Mouse (Mus musculus): ENCODE data around the gene Rac2. TPM values are rescaled to one million over a fixed set of nuclear protein-coding genes. Genes with fewer than 3 reads are reported as not detected.

The Rac2 gene
- polyA plus RNA-seq, 1 experiment from 2014 or later, result 7.4 TPM

- WGBS, result 90% methylated on average over 7 of the region's 7 CpGs
- Histone ChIP-seq H3K9ac (no peak overlapping the region), H3K4me1 (peaks cover 22% of the 10 kb centered on the region), H3K4me3 (no peak overlapping the region), H3K4me2 (no peak overlapping the region), H3K9me3 (no peaks in the 10 kb centered on the region; the same call in 1 of the 2 replicates), H3K27ac (no peak overlapping the region), H3K27me3 (replicated peaks) (no peaks in the 10 kb centered on the region), H3K36me3 (replicated peaks) (no peaks in the 10 kb centered on the region)
- ATAC-seq (replicated peaks), result no peak
These were observed 12.8 kb upstream of the Rac2 start for GRCm38 (mm10) chr15:78585404-78585803.

GRCm38 (mm10) chr15:78583352-78583751 lies 10.8 kb upstream of the Rac2 start:
- Histone ChIP-seq H3K36me3 (replicated peaks) (no peaks in the 10 kb centered on the region), H3K9me3 (no peaks in the 10 kb centered on the region; the same call in 1 of the 2 replicates), H3K4me1 (peaks cover 33% of the 10 kb centered on the region), H3K4me3 (no peak overlapping the region), H3K9ac (no peak overlapping the region), H3K27me3 (replicated peaks) (no peaks in the 10 kb centered on the region), H3K27ac (no peak overlapping the region), H3K4me2 (no peak overlapping the region)
- no peak for ATAC-seq (replicated peaks)
- WGBS, result 22% methylated on average over 11 of the region's 11 CpGs

- Histone ChIP-seq H3K27me3 (replicated peaks) (no peaks in the 10 kb centered on the region), H3K4me2 (no peak overlapping the region), H3K36me3 (replicated peaks) (no peaks in the 10 kb centered on the region), H3K9ac (no peak overlapping the region), H3K4me3 (no peak overlapping the region), H3K9me3 (no peaks in the 10 kb centered on the region), H3K27ac (no peak overlapping the region), H3K4me1 (peaks cover 19% of the 10 kb centered on the region)
- no peak for ATAC-seq (replicated peaks)
- 56% methylated on average over 4 of the region's 4 CpGs for WGBS
These were observed 3.8 kb upstream of the Rac2 start for GRCm38 (mm10) chr15:78576284-78576810.

DNA sequence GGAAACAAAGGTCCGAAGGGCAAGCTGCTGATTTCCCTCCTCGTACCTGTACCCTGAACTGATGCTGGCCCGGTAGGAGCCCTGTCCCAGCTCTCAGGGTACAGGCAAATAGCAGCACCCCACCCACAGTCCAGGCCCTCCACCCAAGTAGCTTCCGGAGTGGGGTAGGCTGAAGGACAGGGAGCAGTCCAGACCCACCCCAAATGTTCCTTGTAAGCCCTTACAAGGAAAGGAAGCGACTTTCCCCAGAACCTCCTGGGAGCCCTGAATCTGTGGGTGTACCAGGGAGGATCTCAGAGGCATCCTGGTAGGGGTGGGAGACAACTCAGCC lies 348 bp downstream of the Rac2 start:
- H3K27ac ChIP-seq, result no peak overlapping the region
- H3K4me2 ChIP-seq, result no peak overlapping the region
- WGBS, result 91% methylated on average over 5 of the region's 5 CpGs
- no peaks in the 10 kb centered on the region for H3K4me1 ChIP-seq
- H3K27me3 ChIP-seq (replicated peaks), result no peaks in the 10 kb centered on the region
- H3K9ac ChIP-seq, result no peak overlapping the region
- no peaks in the 10 kb centered on the region for H3K36me3 ChIP-seq (replicated peaks)
- no peak for ATAC-seq (replicated peaks)
- no peaks in the 10 kb centered on the region for H3K9me3 ChIP-seq
- H3K4me3 ChIP-seq, result no peak overlapping the region

DNA sequence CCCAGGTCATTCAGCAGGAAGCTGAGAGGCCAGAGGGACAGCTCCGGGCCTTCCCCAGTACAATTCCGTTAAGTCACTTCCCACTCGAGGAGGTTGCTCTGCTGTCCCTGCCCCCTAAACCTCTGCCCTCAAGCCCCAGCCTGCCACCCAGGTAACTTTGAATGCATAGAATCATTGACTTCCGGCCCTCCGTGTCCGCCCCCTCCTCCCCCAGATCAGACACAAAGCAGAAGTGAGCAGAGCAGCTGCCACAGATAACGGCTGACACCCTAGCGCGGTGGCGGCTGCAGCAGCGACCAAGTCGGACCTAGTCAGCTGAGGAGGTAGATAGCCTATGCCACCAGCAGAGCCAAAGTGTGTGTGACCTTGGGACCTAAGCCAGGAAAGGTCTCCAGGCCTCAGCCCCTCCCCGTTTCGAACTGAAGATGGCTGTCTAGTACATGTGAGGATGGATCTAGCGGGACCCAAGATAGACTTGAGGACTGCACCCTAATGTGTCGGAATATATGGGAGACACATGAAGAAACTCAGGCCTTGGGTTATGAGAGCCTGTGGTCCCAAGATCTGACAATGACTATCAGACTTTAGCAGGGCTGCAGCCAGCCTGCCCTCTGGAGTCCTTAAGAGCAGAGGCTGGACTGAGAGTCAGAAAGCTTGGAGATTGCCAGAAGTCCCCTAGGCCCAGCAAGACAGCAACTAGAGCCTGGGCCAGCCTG lies 871 bp downstream of the Rac2 start:
- Histone ChIP-seq H3K9ac (no peak overlapping the region), H3K4me2 (no peak overlapping the region), H3K27me3 (replicated peaks) (no peaks in the 10 kb centered on the region), H3K9me3 (no peaks in the 10 kb centered on the region), H3K4me3 (no peak overlapping the region), H3K27ac (no peak overlapping the region), H3K36me3 (replicated peaks) (no peaks in the 10 kb centered on the region), H3K4me1 (no peaks in the 10 kb centered on the region)
- ATAC-seq (replicated peaks), result no peak
- 71% methylated on average over 16 of the region's 16 CpGs for WGBS

GRCm38 (mm10) chr15:78570170-78570569 lies 2.4 kb downstream of the Rac2 start:
- Histone ChIP-seq H3K9me3 (no peaks in the 10 kb centered on the region), H3K4me1 (no peaks in the 10 kb centered on the region), H3K27ac (no peak overlapping the region), H3K9ac (no peak overlapping the region), H3K4me3 (no peak overlapping the region), H3K27me3 (replicated peaks) (no peaks in the 10 kb centered on the region), H3K36me3 (replicated peaks) (no peaks in the 10 kb centered on the region), H3K4me2 (no peak overlapping the region)
- 88% methylated on average over 5 of the region's 5 CpGs for WGBS
- ATAC-seq (replicated peaks), result no peak

DNA sequence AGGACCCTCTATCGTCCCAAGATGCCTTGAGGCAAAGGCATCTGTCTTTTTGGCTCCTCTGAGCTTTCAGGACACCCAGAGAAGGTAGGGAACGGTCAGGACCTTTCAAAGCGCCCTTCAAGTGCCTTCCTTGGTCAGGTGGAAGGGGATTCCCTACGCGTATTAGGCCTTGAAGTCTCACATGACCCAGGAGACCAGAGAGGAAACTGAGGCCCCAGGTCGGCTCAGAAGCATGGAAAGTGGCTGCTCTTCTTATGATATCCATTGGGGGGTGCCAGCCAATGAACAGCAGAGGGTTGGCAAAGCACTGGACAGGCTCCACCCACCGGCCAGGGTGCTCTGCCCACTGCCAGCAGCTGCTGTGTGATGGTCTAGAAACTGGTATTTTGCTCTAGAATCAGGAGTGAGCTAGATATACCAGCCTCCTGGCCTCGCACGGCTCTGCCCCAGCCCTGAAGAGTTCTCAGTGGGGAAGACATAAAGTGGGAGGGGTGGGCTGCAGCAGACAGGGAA lies 4.9 kb downstream of the Rac2 start:
- no peak for ATAC-seq (replicated peaks)
- WGBS, result 75% methylated on average over 9 of the region's 9 CpGs
- no peaks in the 10 kb centered on the region for H3K9me3 ChIP-seq

GRCm38 (mm10) chr15:78564764-78565435 lies 7.7 kb downstream of the Rac2 start:
- Histone ChIP-seq H3K27ac (no peak overlapping the region), H3K36me3 (replicated peaks) (no peaks in the 10 kb centered on the region), H3K4me3 (no peak overlapping the region), H3K9me3 (no peaks in the 10 kb centered on the region), H3K27me3 (replicated peaks) (no peaks in the 10 kb centered on the region), H3K4me1 (no peaks in the 10 kb centered on the region), H3K4me2 (no peak overlapping the region), H3K9ac (no peak overlapping the region)
- ATAC-seq (replicated peaks), result no peak
- WGBS, result 77% methylated on average over 11 of the region's 11 CpGs

More for the DNA sequence above, 4.9 kb downstream of the Rac2 start:
- Histone ChIP-seq H3K4me1 (no peaks in the 10 kb centered on the region), H3K27ac (no peak overlapping the region), H3K4me2 (no peak overlapping the region), H3K9ac (no peak overlapping the region), H3K4me3 (no peak overlapping the region), H3K27me3 (replicated peaks) (no peaks in the 10 kb centered on the region), H3K36me3 (replicated peaks) (no peaks in the 10 kb centered on the region)

DNA sequence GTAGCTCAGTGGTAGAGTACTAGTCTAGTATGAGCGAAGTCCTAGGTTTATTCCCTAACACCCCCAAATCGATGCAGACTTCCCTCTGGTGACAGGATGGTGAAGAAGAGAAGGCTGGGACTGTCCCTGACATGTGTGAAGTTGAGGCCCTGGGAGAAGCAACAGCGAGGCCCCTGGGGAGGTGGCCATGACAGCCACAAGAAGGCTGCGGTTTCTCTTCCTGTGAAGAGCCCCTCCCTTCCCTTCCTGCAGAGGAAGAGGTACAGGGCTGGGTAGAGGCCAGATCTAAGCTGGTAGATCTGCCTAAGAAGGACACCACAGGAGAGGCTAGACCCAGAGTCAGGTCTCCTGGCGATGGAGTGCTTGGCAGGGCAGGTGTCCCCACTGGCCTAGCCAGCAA lies 8.6 kb downstream of the Rac2 start:
- H3K36me3 ChIP-seq (replicated peaks), result no peaks in the 10 kb centered on the region
- no peak overlapping the region for H3K9ac ChIP-seq
- no peak overlapping the region for H3K27ac ChIP-seq
- H3K4me2 ChIP-seq, result no peak overlapping the region
- no peaks in the 10 kb centered on the region for H3K27me3 ChIP-seq (replicated peaks)
- H3K9me3 ChIP-seq, result no peaks in the 10 kb centered on the region
- no peaks in the 10 kb centered on the region for H3K4me1 ChIP-seq
- 81% methylated on average over 5 of the region's 5 CpGs for WGBS
- no peak overlapping the region for H3K4me3 ChIP-seq
- ATAC-seq (replicated peaks), result no peak

DNA sequence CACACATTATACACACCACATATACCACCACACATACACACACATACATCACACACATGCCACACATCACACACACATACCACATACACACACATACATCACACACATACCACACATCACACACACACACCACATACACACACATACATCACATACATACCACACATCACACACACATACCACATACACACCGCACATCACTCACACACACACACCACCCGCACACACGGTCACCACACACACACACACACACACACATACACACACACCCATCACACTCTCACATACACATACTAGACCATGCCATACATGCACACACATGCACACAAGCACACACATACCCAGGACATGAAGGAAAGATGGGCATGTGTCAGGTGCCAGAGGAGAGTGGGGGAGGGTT lies 9.2 kb downstream of the Rac2 start:
- H3K27ac ChIP-seq, result no peak overlapping the region
- H3K36me3 ChIP-seq (replicated peaks), result no peaks in the 10 kb centered on the region
- no peak overlapping the region for H3K9ac ChIP-seq
- no peak for ATAC-seq (replicated peaks)
- H3K4me3 ChIP-seq, result no peak overlapping the region
- no peaks in the 10 kb centered on the region for H3K27me3 ChIP-seq (replicated peaks)
- H3K9me3 ChIP-seq, result no peaks in the 10 kb centered on the region
- WGBS, result 95% methylated on average over 3 of the region's 3 CpGs
- H3K4me1 ChIP-seq, result no peaks in the 10 kb centered on the region
- H3K4me2 ChIP-seq, result no peak overlapping the region

DNA sequence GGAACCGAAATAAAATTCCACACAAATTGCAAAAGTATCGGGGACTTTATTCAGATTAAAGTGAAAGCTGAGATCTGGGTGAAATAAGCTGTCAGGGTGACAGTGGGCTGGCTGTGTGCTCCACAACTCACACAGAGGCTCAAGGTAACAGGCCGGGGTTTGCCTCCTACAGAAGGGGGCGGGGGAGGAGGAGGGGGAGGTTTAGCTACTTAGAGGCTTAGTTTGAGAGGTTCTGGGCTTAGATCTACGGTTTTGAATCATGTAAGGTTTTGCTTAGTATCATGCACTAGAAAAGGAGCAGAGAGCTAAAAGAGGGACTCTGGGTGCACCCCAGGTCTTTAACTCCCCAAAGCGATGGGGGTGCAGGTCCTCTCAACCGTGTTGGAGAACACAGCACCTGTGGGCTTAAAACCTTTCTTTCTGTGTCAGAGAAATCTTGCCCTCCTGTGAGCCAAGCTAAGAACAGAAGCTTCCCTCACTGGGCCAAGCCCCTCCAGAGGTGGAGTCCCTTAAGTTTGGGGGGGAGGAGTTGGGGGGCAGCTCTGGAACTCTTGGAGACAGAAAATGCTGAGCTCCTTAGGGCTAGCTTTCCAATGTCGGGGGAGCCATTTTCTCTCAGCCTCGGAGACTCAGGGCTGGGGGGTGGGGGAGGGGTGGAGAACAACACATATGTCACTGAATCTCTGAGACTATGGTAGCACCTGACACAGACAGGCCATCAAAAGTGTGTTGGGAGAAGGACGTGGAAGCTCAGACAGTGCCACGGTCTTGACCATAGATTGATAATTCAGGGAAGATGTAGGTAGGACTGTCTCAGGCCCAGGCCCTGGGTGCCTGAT lies 13.2 kb downstream of the Rac2 start:
- Histone ChIP-seq H3K4me1 (no peaks in the 10 kb centered on the region), H3K4me3 (no peak overlapping the region), H3K4me2 (no peak overlapping the region), H3K9me3 (no peaks in the 10 kb centered on the region), H3K36me3 (replicated peaks) (no peaks in the 10 kb centered on the region), H3K9ac (no peak overlapping the region), H3K27ac (no peak overlapping the region), H3K27me3 (replicated peaks) (no peaks in the 10 kb centered on the region)
- 53% methylated on average over 11 of the region's 11 CpGs for WGBS
- no peak for ATAC-seq (replicated peaks)
